Mouse (Mus musculus) hindbrain, embryonic 10.5 days (tissue): Measurements from ENCODE around the gene Gse1. TPM values are rescaled to one million over a fixed set of nuclear protein-coding genes. Genes with fewer than 3 reads are reported as not detected.
A peak's percentile ranks its signal among the peaks of the same experiment; 100 is the strongest.

Experiments
- DNase-seq: peaks from one replicate; pipeline ENCODE4 v3.0.0-alpha.2; 2017; ENCODE audit warnings: low spot score
- H3K27ac ChIP-seq: fragments of 300-500 bp; sonication (generic); 2 replicates; pipeline ENCODE4 v1.5.1; 2016; ENCODE audit warnings: mild to moderate bottlenecking, moderate library complexity
- H3K27me3 ChIP-seq: fragments of 300-500 bp; sonication (generic); 2 replicates; pipeline ENCODE4 v1.6.1; 2016; ENCODE audit warnings: mild to moderate bottlenecking; ENCODE audit not compliant: poor library complexity, insufficient read depth, severe bottlenecking
- H3K36me3 ChIP-seq: fragments of 300-500 bp; sonication (generic); 2 replicates; pipeline ENCODE4 v1.6.1; 2016; ENCODE audit warnings: mild to moderate bottlenecking, moderate library complexity
- H3K4me1 ChIP-seq: fragments of 300-500 bp; sonication (generic); replicated peaks from 2 replicates; pipeline ENCODE4 v1.6.1; 2016; ENCODE audit warnings: mild to moderate bottlenecking
- H3K4me3 ChIP-seq: fragments of 300-500 bp; sonication (generic); 2 replicates; pipeline ENCODE4 v1.5.1; 2016; ENCODE audit warnings: mild to moderate bottlenecking, moderate library complexity
- H3K9me3 ChIP-seq: fragments of 300-500 bp; sonication (generic); 2 replicates; pipeline ENCODE4 v1.6.1; 2016; ENCODE audit warnings: mild to moderate bottlenecking, moderate library complexity
- WGBS: fragments of 180-500 bp; shearing (Covaris S2); methylation state at CpG from one replicate; pipeline ENCODE4 v1.1.7; 2016; 5-methylcytosine and 5-hydroxymethylcytosine counted together
- polyA plus RNA-seq: library from polyadenylated mRNA; unstranded; fragments of >200 nt; fragmentation: Nextera tagmentation; extraction: Ambion mirVana; gene quantifications from 2 replicates; pipeline ENCODE4 v1.2.1, GENCODE M21; 2016

Gene Gse1
- polyA plus RNA-seq, 1 experiment from 2014 or later: 22.9 TPM

- Histone ChIP-seq H3K36me3 (peaks cover 64% of the 10 kb centered on the region), H3K9me3 (no peaks in the 10 kb centered on the region), H3K4me3 (no peak overlapping the region), H3K27me3 (0 out of 2 replicates have a peak, but pooled peaks cover 7% of the 10 kb centered on the region), H3K27ac (peak overlapping the region; percentile 82), H3K4me1 (peaks cover 100% of the 10 kb centered on the region)
- WGBS: 76% methylated on average over 4 of the region's 4 CpGs
- no peak for DNase-seq
These were observed 329.9 kb downstream of the Gse1 start for GRCm38 (mm10) chr8:120558162-120558561.

- Histone ChIP-seq H3K36me3 (peaks cover 64% of the 10 kb centered on the region), H3K27me3 (0 out of 2 replicates have a peak, but pooled peaks cover 7% of the 10 kb centered on the region), H3K4me1 (peaks cover 100% of the 10 kb centered on the region), H3K4me3 (no peak overlapping the region), H3K9me3 (no peaks in the 10 kb centered on the region), H3K27ac (peak overlapping the region; percentile 82)
- no peak for DNase-seq
- 24% methylated on average over 11 of the region's 11 CpGs for WGBS
These were observed 331.4 kb downstream of the Gse1 start for GRCm38 (mm10) chr8:120559654-120560053.

GRCm38 (mm10) chr8:120560535-120560934 lies 332.3 kb downstream of the Gse1 start:
- Histone ChIP-seq H3K4me1 (peaks cover 100% of the 10 kb centered on the region), H3K9me3 (no peaks in the 10 kb centered on the region), H3K4me3 (no peak overlapping the region), H3K27ac (peak overlapping the region; percentile 82), H3K36me3 (peaks cover 59% of the 10 kb centered on the region), H3K27me3 (0 out of 2 replicates have a peak, but pooled peaks cover 7% of the 10 kb centered on the region)
- WGBS: 86% methylated on average over 5 of the region's 5 CpGs
- DNase-seq: no peak

- 84% methylated on average over 22 of the region's 22 CpGs for WGBS
- Histone ChIP-seq H3K4me1 (peaks cover 100% of the 10 kb centered on the region), H3K4me3 (no peak overlapping the region), H3K36me3 (peaks cover 61% of the 10 kb centered on the region), H3K27me3 (peaks cover 10% of the 10 kb centered on the region; the same call in 1 of the 2 replicates), H3K9me3 (no peaks in the 10 kb centered on the region), H3K27ac (peak overlapping the region; percentile 84)
- DNase-seq: no peak
These were observed 333.5 kb downstream of the Gse1 start for GRCm38 (mm10) chr8:120561539-120562435.

- WGBS: 81% methylated on average over 18 of the region's 18 CpGs
- no peak for DNase-seq
- peaks cover 7% of the 10 kb centered on the region; the same call in 1 of the 2 replicates for H3K27me3 ChIP-seq
- no peaks in the 10 kb centered on the region for H3K9me3 ChIP-seq
- H3K4me1 ChIP-seq: peaks cover 100% of the 10 kb centered on the region
- H3K4me3 ChIP-seq: no peak overlapping the region
- H3K27ac ChIP-seq: peak overlapping the region; percentile 84
- H3K36me3 ChIP-seq: peaks cover 66% of the 10 kb centered on the region
These were observed 334.6 kb downstream of the Gse1 start for GRCm38 (mm10) chr8:120562680-120563347.

GRCm38 (mm10) chr8:120563348-120563724 lies 335.1 kb downstream of the Gse1 start:
- peak overlapping the region; percentile 84 for H3K27ac ChIP-seq
- no peaks in the 10 kb centered on the region for H3K9me3 ChIP-seq
- H3K36me3 ChIP-seq: peaks cover 68% of the 10 kb centered on the region
- DNase-seq: no peak
- peaks cover 3% of the 10 kb centered on the region; the same call in 1 of the 2 replicates for H3K27me3 ChIP-seq
- WGBS: 14% methylated on average over 8 of the region's 8 CpGs
- H3K4me1 ChIP-seq: peaks cover 100% of the 10 kb centered on the region
- H3K4me3 ChIP-seq: 0 out of 2 replicates have a peak overlapping the region, but pooled peaks have one; percentile 11

GRCm38 (mm10) chr8:120563851-120564837 lies 335.9 kb downstream of the Gse1 start:
- peaks cover 69% of the 10 kb centered on the region for H3K36me3 ChIP-seq

GRCm38 (mm10) chr8:120565151-120565711 lies 337.0 kb downstream of the Gse1 start:
- peak overlapping the region; percentile 75 for H3K27ac ChIP-seq
- H3K4me3 ChIP-seq: no peak overlapping the region; the same call in 1 of the 2 replicates
- WGBS: 13% methylated on average over 7 of the region's 7 CpGs
- H3K4me1 ChIP-seq: peaks cover 95% of the 10 kb centered on the region
- peak; percentile 61 for DNase-seq
- peaks cover 3% of the 10 kb centered on the region; the same call in 1 of the 2 replicates for H3K27me3 ChIP-seq
- H3K9me3 ChIP-seq: no peaks in the 10 kb centered on the region
- peaks cover 77% of the 10 kb centered on the region for H3K36me3 ChIP-seq

More at GRCm38 (mm10) chr8:120563851-120564837, 335.9 kb downstream of the Gse1 start:
- Histone ChIP-seq H3K27me3 (peaks cover 3% of the 10 kb centered on the region; the same call in 1 of the 2 replicates), H3K27ac (peak overlapping the region; percentile 84), H3K4me3 (peak overlapping the region; percentile 11; the same call in 1 of the 2 replicates), H3K9me3 (no peaks in the 10 kb centered on the region), H3K4me1 (peaks cover 95% of the 10 kb centered on the region)
- peak; percentile 50 for DNase-seq
- WGBS: 47% methylated on average over 20 of the region's 20 CpGs

- H3K27me3 ChIP-seq: peaks cover 3% of the 10 kb centered on the region; the same call in 1 of the 2 replicates
- WGBS: 90% methylated on average over 8 of the region's 8 CpGs
- H3K9me3 ChIP-seq: no peaks in the 10 kb centered on the region
- H3K4me3 ChIP-seq: no peak overlapping the region
- H3K27ac ChIP-seq: peak overlapping the region; percentile 74
- DNase-seq: no peak
- H3K4me1 ChIP-seq: peaks cover 95% of the 10 kb centered on the region
- H3K36me3 ChIP-seq: peaks cover 86% of the 10 kb centered on the region
These were observed 338.4 kb downstream of the Gse1 start for GRCm38 (mm10) chr8:120566681-120567080.

GRCm38 (mm10) chr8:120567731-120568130 lies 339.5 kb downstream of the Gse1 start:
- H3K4me3 ChIP-seq: no peak overlapping the region
- peaks cover 95% of the 10 kb centered on the region for H3K4me1 ChIP-seq
- 0 out of 2 replicates have a peak overlapping the region, but pooled peaks have one; percentile 74 for H3K27ac ChIP-seq
- H3K9me3 ChIP-seq: no peaks in the 10 kb centered on the region
- no peak for DNase-seq
- peaks cover 91% of the 10 kb centered on the region for H3K36me3 ChIP-seq
- H3K27me3 ChIP-seq: peaks cover 3% of the 10 kb centered on the region; the same call in 1 of the 2 replicates
- 95% methylated on average over 17 of the region's 17 CpGs for WGBS

GRCm38 (mm10) chr8:120568164-120568798 lies 340.0 kb downstream of the Gse1 start:
- Histone ChIP-seq H3K4me3 (no peak overlapping the region), H3K27ac (peak overlapping the region; percentile 5; the same call in 1 of the 2 replicates), H3K9me3 (no peaks in the 10 kb centered on the region), H3K36me3 (peaks cover 94% of the 10 kb centered on the region), H3K4me1 (peaks cover 95% of the 10 kb centered on the region), H3K27me3 (peaks cover 3% of the 10 kb centered on the region; the same call in 1 of the 2 replicates)
- WGBS: 98% methylated on average over 37 of the region's 37 CpGs
- DNase-seq: no peak
